ENCODE assay signal across 10 mouse cellular contexts in genomic region chr16:74182509-74183113, GRCm38 (mm10).
DNase-seq lines count a peak whose midpoint lies in the region; ATAC-seq and TF ChIP-seq lines count a peak whose summit lies in the region.
"Had no signal": no experiment of that assay in that cellular context is flagged by ENCODE, and none has a peak within 500 bp of the region (broad histone marks: within the 10 kb centered on the region; RNA-seq: fewer than 3 reads in every experiment).

No protein-coding gene starts in this region.

- H3K4me3 ChIP-seq in embryonic facial prominence, embryonic 14.5 days (ENCODE audit: low read depth, low read length): no peak overlapping the region
- no peak overlapping the region for H3K4me3 ChIP-seq in embryonic facial prominence, embryonic 10.5 days
- no peak overlapping the region for H3K4me3 ChIP-seq in lung, embryonic 14.5 days (ENCODE audit: low read depth, low read length)
- H3K4me3 ChIP-seq: limb, embryonic 13.5 days had no signal

- TF ChIP-seq CTCF in lung, embryonic 14.5 days (IDR thresholded peaks at IDR 0.05; ENCODE audit: low read depth): no peak

- H3K36me3 ChIP-seq in embryonic facial prominence, embryonic 14.5 days (ENCODE audit: control insufficient read depth, insufficient read depth, low read length): no peaks in the 10 kb centered on the region
- H3K36me3 ChIP-seq in embryonic facial prominence, embryonic 10.5 days (replicated peaks): no peaks in the 10 kb centered on the region
- H3K36me3 ChIP-seq in lung, embryonic 14.5 days (ENCODE audit: insufficient read depth): no peaks in the 10 kb centered on the region
- H3K36me3 ChIP-seq: limb, embryonic 13.5 days had no signal

- no peak overlapping the region for H3K27ac ChIP-seq in embryonic facial prominence, embryonic 14.5 days (replicated peaks; ENCODE audit: low read depth, low read length)
- no peak overlapping the region for H3K27ac ChIP-seq in embryonic facial prominence, embryonic 10.5 days (replicated peaks)
- H3K27ac ChIP-seq in lung, embryonic 14.5 days (ENCODE audit: low read depth): no peak overlapping the region
- H3K27ac ChIP-seq: limb, embryonic 13.5 days had no signal

- DNase-seq in embryonic facial prominence, embryonic 14.5 days (ENCODE audit: low spot score): peak; percentile 50
- no peak for DNase-seq in embryonic facial prominence, embryonic 10.5 days (ENCODE audit: low spot score)
- DNase-seq in lung, embryonic 14.5 days: peak; percentile 79
- no peak for DNase-seq in lung, postnatal 25 days (ENCODE audit: low spot score)
- peak; percentile 5 to 29 for DNase-seq in cerebellum, postnatal 36 days
- DNase-seq in lung, postnatal 36 days: peak; percentile 4
- no peak for DNase-seq in layer of hippocampus, adult 18-20 months (ENCODE audit: low spot score in 2 of 2)
- no peak for DNase-seq in thymus, postnatal 14 days

- no peaks in the 10 kb centered on the region for H3K9me3 ChIP-seq in embryonic facial prominence, embryonic 14.5 days (ENCODE audit: control insufficient read depth, low read length)
- no peaks in the 10 kb centered on the region for H3K9me3 ChIP-seq in embryonic facial prominence, embryonic 10.5 days
- H3K9me3 ChIP-seq in lung, embryonic 14.5 days (ENCODE audit: low read depth, low read length): no peaks in the 10 kb centered on the region
- H3K9me3 ChIP-seq: limb, embryonic 13.5 days had no signal

- H3K4me2 ChIP-seq in embryonic facial prominence, embryonic 14.5 days (ENCODE audit: low read depth, low read length): no peak overlapping the region
- H3K4me2 ChIP-seq in lung, embryonic 14.5 days: no peak overlapping the region
- H3K4me2 ChIP-seq: limb, embryonic 13.5 days had no signal

- H3K9ac ChIP-seq in embryonic facial prominence, embryonic 14.5 days (ENCODE audit: low read depth, low read length): no peak overlapping the region
- no peak overlapping the region for H3K9ac ChIP-seq in lung, embryonic 14.5 days
- H3K9ac ChIP-seq: limb, embryonic 13.5 days had no signal

- H3K27me3 ChIP-seq in embryonic facial prominence, embryonic 14.5 days (replicated peaks; ENCODE audit: control insufficient read depth, insufficient read depth, low read length): no peaks in the 10 kb centered on the region
- H3K27me3 ChIP-seq in embryonic facial prominence, embryonic 10.5 days (replicated peaks; ENCODE audit: low read depth, poor library complexity, severe bottlenecking): no peaks in the 10 kb centered on the region
- H3K27me3 ChIP-seq in lung, embryonic 14.5 days (ENCODE audit: insufficient read depth, low read length): no peaks in the 10 kb centered on the region
- H3K27me3 ChIP-seq: limb, embryonic 13.5 days had no signal

- WGBS in embryonic facial prominence, embryonic 14.5 days: 72% methylated on average over 3 of the region's 3 CpGs
- WGBS in embryonic facial prominence, embryonic 10.5 days: 83% methylated on average over 3 of the region's 3 CpGs
- 51% methylated on average over 3 of the region's 3 CpGs for WGBS in lung, embryonic 14.5 days

- no peak for ATAC-seq in embryonic facial prominence, embryonic 14.5 days (ENCODE audit: low read depth)
- peak; percentile 58; the same call in 1 of the 2 replicates for ATAC-seq in lung, embryonic 14.5 days (ENCODE audit: insufficient read depth)
- ATAC-seq: intestine, postnatal 0 days had no signal

- H3K4me1 ChIP-seq in embryonic facial prominence, embryonic 14.5 days (ENCODE audit: control insufficient read depth, insufficient read depth, low read length): no peaks in the 10 kb centered on the region
- H3K4me1 ChIP-seq in embryonic facial prominence, embryonic 10.5 days: no peaks in the 10 kb centered on the region
- no peaks in the 10 kb centered on the region for H3K4me1 ChIP-seq in lung, embryonic 14.5 days (ENCODE audit: insufficient read depth)

Comparison
In these comparisons a context has a peak if more than half of its experiments do, and no peak if none do; other contexts are left out.
1. DNase-seq: peak in embryonic facial prominence, embryonic 14.5 days (single experiment), lung, embryonic 14.5 days (single experiment), cerebellum, postnatal 36 days (2 of 2) and lung, postnatal 36 days (single experiment); none in embryonic facial prominence, embryonic 10.5 days (single experiment), lung, postnatal 25 days (single experiment), layer of hippocampus, adult 18-20 months (0 of 2) and thymus, postnatal 14 days (single experiment).